Mouse (Mus musculus): Measurements from ENCODE around the gene Gm16513. TPM values are rescaled to one million over a fixed set of nuclear protein-coding genes. Genes with fewer than 3 reads are reported as not detected.
"Not testable (repeated sequence)": the region's sequence is repeated elsewhere in the genome, so short reads cannot be mapped to it uniquely, and the experiment has no call there.

The Gm16513 gene
- not detected in 2 replicates for polyA plus RNA-seq (2015; fragmentation: Nextera tagmentation; extraction: Ambion mirVana)

GRCm38 (mm10) chr5:95182324-95182723, at the start of gene Gm16513:
Gene Gm16513 (plus strand): TSS chr5:95182624.
- not testable (repeated sequence) for DNase-seq (ENCODE audit: low spot score)

Other genes with a start within 250 kb of the Gm16513 start
- gene Gm6367, start 194.0 kb upstream of the Gm16513 start, polyA plus RNA-seq (2015; fragmentation: Nextera tagmentation; extraction: Ambion mirVana), result not detected in 2 replicates
- not detected in 2 replicates for gene Gm7942, start 75.7 kb upstream of the Gm16513 start, polyA plus RNA-seq (2015; fragmentation: Nextera tagmentation; extraction: Ambion mirVana)
- gene Gm10424, start 90.1 kb downstream of the Gm16513 start, polyA plus RNA-seq (2015; fragmentation: Nextera tagmentation; extraction: Ambion mirVana), result not detected in 2 replicates
- not detected in 2 replicates for gene Gm3259, start 123.3 kb downstream of the Gm16513 start, polyA plus RNA-seq (2015; fragmentation: Nextera tagmentation; extraction: Ambion mirVana)